Mouse (Mus musculus) left cerebral cortex, adult 2 months (tissue): Measurements from ENCODE around the gene Luc7l2. TPM values are rescaled to one million over a fixed set of nuclear protein-coding genes. Genes with fewer than 3 reads are reported as not detected.

Experiments used
- DNase-seq, 2 experiments: peaks; one replicate each; pipeline ENCODE4 v3.0.0; 2021 to 2022; ENCODE audit warnings: low spot score in 2 of 2, mixed read lengths in 1 of 2; ENCODE audit errors: extremely low spot score in 1 of 2
- H3K27ac ChIP-seq: fragments of 200-600 bp; 2 replicates; pipeline ENCODE4 v1.8.1; 2022
- H3K4me3 ChIP-seq: fragments of 200-600 bp; 2 replicates; pipeline ENCODE4 v1.8.1; 2022
- CTCF ChIP-seq: fragments of 200-600 bp; IDR thresholded peaks from 2 replicates; pipeline ENCODE4 v1.8.1; 2022; ENCODE audit warnings: antibody characterized with exemption, mild to moderate bottlenecking, moderate library complexity
- intact Hi-C: fragments of 180-260 bp; cut with DNase I; formaldehyde crosslinking; loops from one replicate; pipeline ENCODE4 v1.15.1; 2025
- total RNA-seq, 2 experiments: library from RNA; stranded (reverse); gene quantifications; 2 replicates each; pipeline ENCODE4 v1.2.3; 2021

The Luc7l2 gene
- total RNA-seq, 2 experiments from 2014 or later, result 180 to 183 TPM

- intact Hi-C loops, result no loop called here
- no peak for DNase-seq
- Histone ChIP-seq H3K4me3 (no peak overlapping the region), H3K27ac (no peak overlapping the region)
- no peak for TF ChIP-seq CTCF
Observed at GRCm38 (mm10) chr6:38581711-38582110, 30.6 kb downstream of the Luc7l2 start.

GRCm38 (mm10) chr6:38597481-38597880 is 46.3 kb downstream of the Luc7l2 start:
- TF ChIP-seq CTCF, result peak; percentile 28
- intact Hi-C loops, result no loop called here
- Histone ChIP-seq H3K27ac (no peak overlapping the region), H3K4me3 (no peak overlapping the region)
- DNase-seq, result no peak

GRCm38 (mm10) chr6:38609892-38610291 is 58.8 kb downstream of the Luc7l2 start:
- no peak for TF ChIP-seq CTCF

GRCm38 (mm10) chr6:38622406-38622805 is 71.3 kb downstream of the Luc7l2 start:
- DNase-seq, result peak in 1 of 2 experiments; percentile 7
- no peak overlapping the region for H3K27ac ChIP-seq
- no peak for TF ChIP-seq CTCF
- H3K4me3 ChIP-seq, result no peak overlapping the region
- intact Hi-C loops, result no loop called here

More at GRCm38 (mm10) chr6:38609892-38610291, 58.8 kb downstream of the Luc7l2 start:
- intact Hi-C loops, result loop anchor here (5.0 kb wide), 1 partner anchor 82 kb away; no protein-coding TSS in a partner anchor
- H3K27ac ChIP-seq, result no peak overlapping the region
- DNase-seq, result no peak
- no peak overlapping the region for H3K4me3 ChIP-seq

GRCm38 (mm10) chr6:38623457-38623856 is 72.3 kb downstream of the Luc7l2 start:
- intact Hi-C loops, result no loop called here
- H3K4me3 ChIP-seq, result no peak overlapping the region
- H3K27ac ChIP-seq, result no peak overlapping the region
- DNase-seq, result no peak
- no peak for TF ChIP-seq CTCF

- no peak for TF ChIP-seq CTCF
- Histone ChIP-seq H3K27ac (peak overlapping the region; percentile 53; the same call in 1 of the 2 replicates), H3K4me3 (no peak overlapping the region)
- intact Hi-C loops, result no loop called here
- peak; percentile 13 to 28 for DNase-seq
Observed at GRCm38 (mm10) chr6:38624439-38624838, 73.3 kb downstream of the Luc7l2 start.

GRCm38 (mm10) chr6:38626086-38626485 is 75.0 kb downstream of the Luc7l2 start:
- H3K4me3 ChIP-seq, result no peak overlapping the region
- intact Hi-C loops, result no loop called here
- H3K27ac ChIP-seq, result no peak overlapping the region
- no peak for TF ChIP-seq CTCF
- peak in 1 of 2 experiments; percentile 6 for DNase-seq

- intact Hi-C loops, result no loop called here
- H3K4me3 ChIP-seq, result no peak overlapping the region
- H3K27ac ChIP-seq, result no peak overlapping the region
- no peak for DNase-seq
- no peak for TF ChIP-seq CTCF
Observed at GRCm38 (mm10) chr6:38627081-38627480, 75.9 kb downstream of the Luc7l2 start.

GRCm38 (mm10) chr6:38627486-38627885 is 76.4 kb downstream of the Luc7l2 start:
- intact Hi-C loops, result no loop called here
- TF ChIP-seq CTCF, result no peak
- no peak for DNase-seq

GRCm38 (mm10) chr6:38629556-38629955 is 78.4 kb downstream of the Luc7l2 start:
- TF ChIP-seq CTCF, result no peak

More at GRCm38 (mm10) chr6:38627486-38627885, 76.4 kb downstream of the Luc7l2 start:
- Histone ChIP-seq H3K4me3 (no peak overlapping the region), H3K27ac (no peak overlapping the region)

GRCm38 (mm10) chr6:38632826-38633225 is 81.7 kb downstream of the Luc7l2 start:
- TF ChIP-seq CTCF, result no peak
- no peak overlapping the region for H3K27ac ChIP-seq
- no peak for DNase-seq
- no peak overlapping the region for H3K4me3 ChIP-seq
- intact Hi-C loops, result no loop called here

More at GRCm38 (mm10) chr6:38629556-38629955, 78.4 kb downstream of the Luc7l2 start:
- H3K27ac ChIP-seq, result no peak overlapping the region
- DNase-seq, result no peak
- no peak overlapping the region for H3K4me3 ChIP-seq
- intact Hi-C loops, result no loop called here

- no peak for DNase-seq
- Histone ChIP-seq H3K4me3 (no peak overlapping the region), H3K27ac (no peak overlapping the region)
- no peak for TF ChIP-seq CTCF
- intact Hi-C loops, result no loop called here
Observed at GRCm38 (mm10) chr6:38634461-38634860, 83.3 kb downstream of the Luc7l2 start.
